Mouse (Mus musculus) liver, postnatal 0 days (tissue): ENCODE data around the gene Fance.

ENCODE experiments used
- CTCF ChIP-seq: sonication (generic); IDR thresholded peaks from 2 replicates; pipeline ENCODE4 v1.5.1; 2016; ENCODE audit warnings: antibody characterized with exemption, low read depth
- EP300 ChIP-seq: IDR thresholded peaks from 2 replicates; pipeline ENCODE4 v1.6.1; 2016; ENCODE audit warnings: antibody characterized with exemption, low read depth, mild to moderate bottlenecking

- TF ChIP-seq CTCF: no peak
- TF ChIP-seq EP300: no peak
Measured at GRCm38 (mm10) chr17:28344670-28345069, 31.4 kb downstream of the Fance start.
